Mouse (Mus musculus): ENCODE data around the gene Vmn1r68. TPM values are rescaled to one million over a fixed set of nuclear protein-coding genes. Genes with fewer than 3 reads are reported as not detected.

Vmn1r68 gene
- not detected in 2 replicates for polyA plus RNA-seq (2015; fragmentation: Nextera tagmentation; extraction: Ambion mirVana)

DNA sequence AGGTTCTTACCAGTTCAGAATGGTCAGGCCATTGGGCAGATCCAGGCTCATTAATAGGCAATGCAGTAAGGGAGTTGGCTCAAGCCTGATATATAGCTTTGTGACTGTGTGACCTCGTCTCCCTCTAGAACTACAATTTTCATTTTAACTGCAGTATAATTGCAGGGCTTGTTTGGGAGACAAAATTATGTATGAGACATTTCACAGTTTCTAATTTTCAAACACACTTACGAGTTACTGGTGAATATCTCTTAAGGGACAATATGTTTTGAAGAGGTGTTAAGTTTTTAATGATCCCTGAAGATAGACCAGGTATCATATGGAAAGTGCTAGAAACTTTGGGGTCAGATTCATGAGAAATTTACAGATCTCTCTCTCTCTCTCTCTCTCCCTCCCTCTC, at the start of gene Vmn1r68:
Vmn1r68 (minus strand) TSS at position 101 of the 400 bp plus-strand sequence.
- Histone ChIP-seq H3K4me3 (no peak within 1 kb of the TSS), H3K27me3 (no peaks in the 10 kb centered on the region), H3K9ac (no peak within 1 kb of the TSS), H3K4me2 (no peak within 1 kb of the TSS), H3K27ac (no peak within 1 kb of the TSS), H3K4me1 (replicated peaks) (no peaks in the 10 kb centered on the region), H3K9me3 (0 out of 2 replicates have a peak, but pooled peaks cover 2% of the 10 kb centered on the region), H3K36me3 (no peaks in the 10 kb centered on the region)
- WGBS: 74% methylated on average over 2 of the region's 2 CpGs
- no peak for ATAC-seq (ENCODE audit: low FRiP score)

DNA sequence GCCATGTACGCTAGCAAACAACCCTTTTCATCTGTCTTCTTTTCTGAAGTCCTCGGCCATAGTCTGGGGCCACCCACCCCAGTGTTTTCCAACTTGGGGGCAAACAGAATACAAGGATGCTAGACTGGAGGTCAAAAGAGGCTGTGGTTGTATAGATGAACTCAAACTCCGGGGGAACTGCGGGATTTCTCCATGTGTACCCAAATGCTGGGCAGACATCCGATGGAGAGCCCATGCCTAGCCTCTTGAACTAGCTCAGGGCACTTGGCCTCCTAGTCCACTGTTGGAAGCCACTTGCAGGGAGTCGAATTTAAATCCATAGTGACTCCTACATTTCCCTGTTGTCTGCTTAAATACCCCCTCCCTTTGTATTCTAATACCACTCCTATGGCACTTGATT, 62.7 kb downstream of the Vmn1r68 start:
- Histone ChIP-seq H3K9me3 (no peaks in the 10 kb centered on the region), H3K4me1 (replicated peaks) (peaks cover 31% of the 10 kb centered on the region), H3K36me3 (peaks cover 23% of the 10 kb centered on the region), H3K4me2 (peak overlapping the region; percentile 88), H3K27ac (no peak overlapping the region), H3K27me3 (no peaks in the 10 kb centered on the region), H3K9ac (peak overlapping the region; percentile 58), H3K4me3 (peak overlapping the region; percentile 68)
- peak; percentile 44 for ATAC-seq (ENCODE audit: low FRiP score)
- WGBS: 38% methylated on average over 6 of the region's 6 CpGs

GRCm38 (mm10) chr7:10494786-10495521, 63.3 kb downstream of the Vmn1r68 start, which contains the start of gene Zik1:
Gene Zik1 (minus strand): TSS chr7:10495394.
- peak within 1 kb of the TSS; percentile 82 for H3K27ac ChIP-seq
- no peaks in the 10 kb centered on the region for H3K27me3 ChIP-seq
- 1% methylated on average over 33 of the region's 33 CpGs for WGBS
- peak within 1 kb of the TSS; percentile 88 for H3K4me2 ChIP-seq
- peak; percentile 98 for ATAC-seq (ENCODE audit: low FRiP score)
- H3K9ac ChIP-seq: peak within 1 kb of the TSS; percentile 87
- H3K36me3 ChIP-seq: peaks cover 29% of the 10 kb centered on the region
- H3K4me1 ChIP-seq (replicated peaks): peaks cover 31% of the 10 kb centered on the region
- H3K4me3 ChIP-seq: peak within 1 kb of the TSS; percentile 68
- no peaks in the 10 kb centered on the region for H3K9me3 ChIP-seq

- no peak overlapping the region for H3K27ac ChIP-seq
- H3K36me3 ChIP-seq: no peaks in the 10 kb centered on the region
- H3K9ac ChIP-seq: no peak overlapping the region
- 64% methylated on average over 18 of the region's 18 CpGs for WGBS
- peak overlapping the region; percentile 28 for H3K4me3 ChIP-seq
- H3K4me2 ChIP-seq: peak overlapping the region; percentile 40
- no peaks in the 10 kb centered on the region for H3K9me3 ChIP-seq
- ATAC-seq (ENCODE audit: low FRiP score): peak; percentile 69
- H3K4me1 ChIP-seq (replicated peaks): no peaks in the 10 kb centered on the region
- no peaks in the 10 kb centered on the region for H3K27me3 ChIP-seq
Observed at GRCm38 (mm10) chr7:10480588-10481233, 77.6 kb downstream of the Vmn1r68 start.

GRCm38 (mm10) chr7:10479813-10480212, 78.5 kb downstream of the Vmn1r68 start:
- H3K27me3 ChIP-seq: no peaks in the 10 kb centered on the region
- no peak overlapping the region for H3K4me2 ChIP-seq
- H3K27ac ChIP-seq: no peak overlapping the region
- H3K9me3 ChIP-seq: no peaks in the 10 kb centered on the region
- no peak for ATAC-seq (ENCODE audit: low FRiP score)
- no peak overlapping the region for H3K9ac ChIP-seq
- H3K4me1 ChIP-seq (replicated peaks): no peaks in the 10 kb centered on the region
- no peak overlapping the region for H3K4me3 ChIP-seq
- H3K36me3 ChIP-seq: no peaks in the 10 kb centered on the region

DNA sequence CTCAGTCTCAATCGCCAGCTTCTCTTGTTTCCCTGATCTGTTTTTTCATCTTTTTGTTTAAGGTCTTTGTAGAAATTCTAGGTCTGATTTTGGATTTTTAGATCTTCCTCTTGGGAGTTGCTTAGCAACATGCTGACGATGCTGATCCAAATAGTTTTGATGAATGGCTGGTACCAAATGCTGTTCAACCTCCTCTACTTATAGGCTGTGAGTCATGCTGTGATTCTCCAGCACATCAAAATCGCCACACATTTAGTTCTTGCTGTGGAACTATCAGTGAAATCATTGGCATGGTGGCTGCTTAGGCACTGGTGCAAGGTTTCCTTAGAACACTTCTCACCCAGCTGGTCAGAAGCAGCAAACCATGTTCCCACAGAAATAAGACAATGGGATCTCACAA, 100.1 kb downstream of the Vmn1r68 start:
- Histone ChIP-seq H3K4me3 (no peak overlapping the region), H3K4me2 (no peak overlapping the region), H3K4me1 (replicated peaks) (no peaks in the 10 kb centered on the region), H3K9ac (no peak overlapping the region), H3K27ac (no peak overlapping the region), H3K9me3 (peaks cover 16% of the 10 kb centered on the region), H3K27me3 (no peaks in the 10 kb centered on the region), H3K36me3 (no peaks in the 10 kb centered on the region)
- 65% methylated on average over 3 of the region's 3 CpGs for WGBS
- ATAC-seq (ENCODE audit: low FRiP score): no peak

Other genes with a start within 250 kb of the Vmn1r68 start
- not detected in 2 replicates for gene Vmn1r67, start 115.2 kb downstream of the Vmn1r68 start, polyA plus RNA-seq (2015; fragmentation: Nextera tagmentation; extraction: Ambion mirVana)
- 47.6 and 47.7 TPM in 2 replicates for gene Zik1, start 63.1 kb downstream of the Vmn1r68 start, polyA plus RNA-seq (2015; fragmentation: Nextera tagmentation; extraction: Ambion mirVana)
- gene Vmn1r69, start 55.2 kb upstream of the Vmn1r68 start, polyA plus RNA-seq (2015; fragmentation: Nextera tagmentation; extraction: Ambion mirVana): not detected in 2 replicates
- gene Vmn1r70, start 73.0 kb upstream of the Vmn1r68 start, polyA plus RNA-seq (2015; fragmentation: Nextera tagmentation; extraction: Ambion mirVana): not detected in 2 replicates
- not detected in 2 replicates for gene Nlrp4b, start 129.3 kb upstream of the Vmn1r68 start, polyA plus RNA-seq (2015; fragmentation: Nextera tagmentation; extraction: Ambion mirVana)
- not detected in 2 replicates for gene Vmn1r71, start 195.9 kb upstream of the Vmn1r68 start, polyA plus RNA-seq (2015; fragmentation: Nextera tagmentation; extraction: Ambion mirVana)